ENCODE assay signal across 10 mouse cellular contexts in the genomic region with DNA sequence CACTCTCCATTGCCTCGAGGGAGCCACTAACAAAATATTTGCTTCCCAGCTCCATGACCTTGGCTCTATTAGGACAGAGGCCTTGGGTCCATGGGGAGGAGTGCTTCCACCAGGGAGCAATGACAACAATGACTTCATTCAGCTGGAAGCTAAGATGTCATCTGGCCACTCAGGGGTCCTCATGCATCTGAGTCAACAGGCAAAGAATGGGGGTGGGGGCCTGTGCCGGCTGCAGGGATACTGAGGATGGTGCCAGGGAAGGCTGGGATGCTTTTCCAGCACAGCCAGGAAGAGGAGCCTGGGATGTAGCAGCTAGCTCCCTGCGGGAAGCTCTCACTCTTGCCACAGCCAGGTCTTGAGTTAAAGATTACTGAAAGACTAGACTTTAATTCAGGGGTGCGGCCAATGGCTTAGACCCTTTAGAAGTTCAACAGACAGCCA. TPM values are rescaled to one million over a fixed set of nuclear protein-coding genes. Genes with fewer than 3 reads are reported as not detected.
DNase-seq lines count a peak whose midpoint lies in the region; ATAC-seq lines count a peak whose summit lies in the region.
"Had no signal": no experiment of that assay in that cellular context is flagged by ENCODE, and none has a peak within 500 bp of the region (broad histone marks: within the 10 kb centered on the region; RNA-seq: fewer than 3 reads in every experiment).

No protein-coding gene starts in this region.

- H3K9ac ChIP-seq in midbrain, embryonic 11.5 days (ENCODE audit: low read length): no peak overlapping the region
- no peak overlapping the region for H3K9ac ChIP-seq in hindbrain, embryonic 13.5 days
- H3K9ac ChIP-seq: liver, embryonic 14.5 days had no signal

- H3K4me1 ChIP-seq in midbrain, embryonic 11.5 days (ENCODE audit: control insufficient read depth, insufficient read depth, low read length): peaks cover 3% of the 10 kb centered on the region
- peaks cover 16% of the 10 kb centered on the region for H3K4me1 ChIP-seq in midbrain, embryonic 10.5 days
- peaks cover 23% of the 10 kb centered on the region for H3K4me1 ChIP-seq in hindbrain, embryonic 13.5 days (replicated peaks)

- H3K4me3 ChIP-seq in midbrain, embryonic 11.5 days (ENCODE audit: low read depth, low read length): no peak overlapping the region
- no peak overlapping the region for H3K4me3 ChIP-seq in midbrain, embryonic 10.5 days
- no peak overlapping the region for H3K4me3 ChIP-seq in hindbrain, embryonic 13.5 days

- WGBS in midbrain, embryonic 11.5 days: 35% methylated on average over 4 of the region's 4 CpGs
- 42% methylated on average over 4 of the region's 4 CpGs for WGBS in midbrain, embryonic 10.5 days
- WGBS in hindbrain, embryonic 13.5 days: 27% methylated on average over 4 of the region's 4 CpGs

- H3K9me3 ChIP-seq in midbrain, embryonic 11.5 days (ENCODE audit: control insufficient read depth, low read length): no peaks in the 10 kb centered on the region
- H3K9me3 ChIP-seq in midbrain, embryonic 10.5 days (replicated peaks): no peaks in the 10 kb centered on the region
- H3K9me3 ChIP-seq in hindbrain, embryonic 13.5 days: no peaks in the 10 kb centered on the region

- DNase-seq in adrenal gland, adult 2 months: peak; percentile 80
- no peak for DNase-seq in adrenal gland, postnatal 4 days (ENCODE audit: low spot score in 2 of 2)
- DNase-seq in midbrain, embryonic 11.5 days (ENCODE audit: low spot score, missing footprints): no peak
- no peak for DNase-seq in midbrain, embryonic 10.5 days (ENCODE audit: low spot score)
- peak; percentile 40 for DNase-seq in yolk sac, embryonic 10.5 days (ENCODE audit: low spot score)
- no peak for DNase-seq in frontal cortex, postnatal 25 days (ENCODE audit: low spot score in 2 of 2)
- no peak for DNase-seq in right cerebral cortex, postnatal 25 days
- DNase-seq: cerebellum, adult 18-20 months had no signal

- H3K27me3 ChIP-seq in midbrain, embryonic 11.5 days (ENCODE audit: control insufficient read depth, insufficient read depth, low read length): no peaks in the 10 kb centered on the region
- no peaks in the 10 kb centered on the region for H3K27me3 ChIP-seq in midbrain, embryonic 10.5 days (ENCODE audit: low read depth, poor library complexity, severe bottlenecking)
- no peaks in the 10 kb centered on the region for H3K27me3 ChIP-seq in hindbrain, embryonic 13.5 days

- no peak overlapping the region for H3K27ac ChIP-seq in midbrain, embryonic 11.5 days (ENCODE audit: low read depth, low read length)
- no peak overlapping the region; the same call in 1 of the 2 replicates for H3K27ac ChIP-seq in midbrain, embryonic 10.5 days (replicated peaks)
- no peak overlapping the region for H3K27ac ChIP-seq in hindbrain, embryonic 13.5 days
- H3K27ac ChIP-seq: liver, embryonic 14.5 days had no signal

- no peak overlapping the region for H3K4me2 ChIP-seq in midbrain, embryonic 11.5 days
- H3K4me2 ChIP-seq in hindbrain, embryonic 13.5 days: no peak overlapping the region

- ATAC-seq in midbrain, embryonic 11.5 days (ENCODE audit: low FRiP score): peak; percentile 51
- ATAC-seq in hindbrain, embryonic 13.5 days (ENCODE audit: low FRiP score): peak; percentile 34; the same call in 1 of the 2 replicates

- H3K36me3 ChIP-seq in midbrain, embryonic 11.5 days (ENCODE audit: control insufficient read depth, insufficient read depth, low read length): no peaks in the 10 kb centered on the region
- no peaks in the 10 kb centered on the region for H3K36me3 ChIP-seq in midbrain, embryonic 10.5 days
- H3K36me3 ChIP-seq in hindbrain, embryonic 13.5 days: no peaks in the 10 kb centered on the region

RNA-seq across cellular contexts. Expression of gene Afdn, which starts 54.8 kb away (rescaled TPM):
- 10 to 100 TPM; 67.6 to 84.8 TPM for total RNA-seq in adrenal gland, adult 2 months (2021)
- polyA plus RNA-seq in adrenal gland, adult 2 months (2012; rRNA removed): 18.9 and 19.5 TPM in 2 replicates
- 10 to 100 TPM; 90.3 to 96.9 TPM for total RNA-seq in adrenal gland, postnatal 4 days (2021)
- polyA plus RNA-seq in midbrain, embryonic 11.5 days (2014; fragmentation: Nextera tagmentation; extraction: Ambion mirVana): 117 and 123 TPM in 2 replicates
- 72.1 and 73.1 TPM in 2 replicates for polyA plus RNA-seq in midbrain, embryonic 10.5 days (2016; fragmentation: Nextera tagmentation; extraction: Ambion mirVana)
- 124 and 136 TPM in 2 replicates for polyA plus RNA-seq in hindbrain, embryonic 13.5 days (2015; fragmentation: Nextera tagmentation; extraction: Ambion mirVana)

RNA-seq across cellular contexts. Expression of gene Tcte2, which starts 56.1 kb away (rescaled TPM):
- 1 to 10 TPM; 3.4 to 5.7 TPM for total RNA-seq in adrenal gland, adult 2 months (2021)
- 0.90 and 1.9 TPM in 2 replicates for polyA plus RNA-seq in adrenal gland, adult 2 months (2012; rRNA removed)
- 1 to 10 TPM; 5.2 to 6.7 TPM for total RNA-seq in adrenal gland, postnatal 4 days (2021)
- 5.6 and 5.8 TPM in 2 replicates for polyA plus RNA-seq in midbrain, embryonic 11.5 days (2014; fragmentation: Nextera tagmentation; extraction: Ambion mirVana)
- 5.6 and 6.1 TPM in 2 replicates for polyA plus RNA-seq in midbrain, embryonic 10.5 days (2016; fragmentation: Nextera tagmentation; extraction: Ambion mirVana)
- polyA plus RNA-seq in hindbrain, embryonic 13.5 days (2015; fragmentation: Nextera tagmentation; extraction: Ambion mirVana): 19.3 and 20.8 TPM in 2 replicates

Comparison
In these comparisons a context has a peak if more than half of its experiments do, and no peak if none do; other contexts are left out.
1. DNase-seq: peak in adrenal gland, adult 2 months (single experiment) and yolk sac, embryonic 10.5 days (single experiment); none in adrenal gland, postnatal 4 days (0 of 2), midbrain, embryonic 11.5 days (single experiment), midbrain, embryonic 10.5 days (single experiment), frontal cortex, postnatal 25 days (0 of 2) and right cerebral cortex, postnatal 25 days (single experiment).